Mouse (Mus musculus): ENCODE data around the gene Gabarapl1.

- no peak for TF ChIP-seq CTCF (conservative IDR thresholded peaks at IDR 0.05 in 1 of 2, IDR thresholded peaks at IDR 0.05 in 1 of 2; ENCODE audit: low read depth in 2 of 2, low read length in 2 of 2)
- TF ChIP-seq POLR2A (IDR thresholded peaks at IDR 0.05; ENCODE audit: low read depth, low read length), result no peak
- no peak for TF ChIP-seq TCF12 (IDR thresholded peaks at IDR 0.05; ENCODE audit: low read depth, low read length)
- no peak for TF ChIP-seq MXI1 (IDR thresholded peaks at IDR 0.05; ENCODE audit: low read depth, low read length)
- TF ChIP-seq EP300 (IDR thresholded peaks at IDR 0.05; ENCODE audit: low read length), result no peak
- TF ChIP-seq E2F4 (IDR thresholded peaks at IDR 0.05; ENCODE audit: insufficient replicate concordance, low read depth, low read length), result no peak
- no peak for TF ChIP-seq HCFC1 (IDR thresholded peaks at IDR 0.05; ENCODE audit: low read depth, low read length)
- no peak for TF ChIP-seq SMC3 (IDR thresholded peaks at IDR 0.05; ENCODE audit: low read depth, low read length)
- no peak for TF ChIP-seq USF2 (conservative IDR thresholded peaks at IDR 0.05; ENCODE audit: low read depth, low read length)
- TF ChIP-seq USF1 (IDR thresholded peaks at IDR 0.05; ENCODE audit: low read depth, low read length), result no peak
Observed at GRCm38 (mm10) chr6:129583014-129583413, 50.1 kb downstream of the Gabarapl1 start.

Measured in CH12.LX (cell line).